8 mouse cellular contexts compared by ENCODE assay signal in the genomic region with DNA sequence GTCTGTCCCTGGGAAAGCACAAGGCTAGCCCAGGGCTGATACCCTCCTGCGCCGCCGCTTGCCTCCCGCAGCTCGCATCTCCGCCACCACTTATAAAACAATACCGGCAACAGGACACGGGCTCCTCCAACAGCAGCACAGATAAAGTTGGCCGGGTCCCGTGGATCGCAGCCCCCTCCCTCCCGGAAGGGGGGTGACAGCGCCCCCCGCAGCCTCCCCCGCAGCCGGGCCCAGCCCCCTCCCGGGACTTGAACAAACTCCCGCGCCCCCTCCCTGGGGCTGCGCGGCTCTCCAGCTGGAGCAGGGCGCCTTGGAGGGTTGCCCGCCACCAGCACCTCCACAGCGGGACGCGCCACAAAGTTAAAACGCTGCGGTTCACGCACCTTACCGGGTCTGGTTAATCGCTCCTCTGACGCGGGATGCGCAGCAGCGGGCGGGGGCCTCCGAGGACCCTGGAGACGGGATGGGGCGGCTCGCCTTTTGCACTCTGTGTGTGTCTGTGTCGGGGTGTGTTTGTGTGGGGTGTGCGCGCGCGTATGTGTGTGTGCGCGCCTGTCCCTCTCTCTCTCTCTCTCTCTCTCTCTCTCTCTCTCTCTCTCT. TPM values are rescaled to one million over a fixed set of nuclear protein-coding genes. Genes with fewer than 3 reads are reported as not detected.
A peak's percentile ranks its signal among the peaks of the same experiment; 100 is the strongest.
DNase-seq lines count a peak whose midpoint lies in the region; ATAC-seq and TF ChIP-seq lines count a peak whose summit lies in the region.

A gene (minus strand): TSS at position 547 of the 600 bp plus-strand sequence.

- TF ChIP-seq EP300 in liver, postnatal 0 days (IDR thresholded peaks at IDR 0.05; ENCODE audit: low read depth): no peak

- under 1% methylated on average over 37 of the region's 47 CpGs for WGBS in liver, postnatal 0 days (ENCODE audit: insufficient replicate concordance)
- under 1% methylated on average over 40 of the region's 47 CpGs for WGBS in neural tube, embryonic 13.5 days

- H3K9me3 ChIP-seq in E14TG2a.4 (ENCODE audit: low read length): no peaks in the 10 kb centered on the region
- no peaks in the 10 kb centered on the region for H3K9me3 ChIP-seq in liver, postnatal 0 days (ENCODE audit: low read length)
- no peaks in the 10 kb centered on the region for H3K9me3 ChIP-seq in neural tube, embryonic 13.5 days

- intact Hi-C loops in heart, postnatal 36 days (cut with DNase I): loop anchor here (2.0 to 10.0 kb wide), 3 partner anchors 29 to 137 kb away; no protein-coding TSS in a partner anchor

- peak; percentile 53 for ATAC-seq in liver, postnatal 0 days
- ATAC-seq in neural tube, embryonic 13.5 days (ENCODE audit: low read depth): peak; percentile 87

- DNase-seq in brain, embryonic 14.5 days (ENCODE audit: low read depth): peak; percentile 80
- peak; percentile 27 for DNase-seq in forelimb bud, embryonic 11.5 days (ENCODE audit: low read depth, low spot score)
- peak; percentile 59 to 75 for DNase-seq in heart, postnatal 36 days
- DNase-seq in layer of hippocampus, adult 2 months (ENCODE audit: low spot score in 2 of 2): peak; percentile 27 to 31
- DNase-seq in liver, postnatal 0 days: peak; percentile 57
- peak; percentile 14 for DNase-seq in testis, postnatal 14 days (ENCODE audit: low spot score)

- H3K36me3 ChIP-seq in E14TG2a.4 (ENCODE audit: insufficient read depth, low read length): no peaks in the 10 kb centered on the region
- H3K36me3 ChIP-seq in liver, postnatal 0 days (replicated peaks; ENCODE audit: insufficient read depth, low read length): no peaks in the 10 kb centered on the region
- no peaks in the 10 kb centered on the region for H3K36me3 ChIP-seq in neural tube, embryonic 13.5 days

- no peak for TF ChIP-seq POLR2A in brain, embryonic 14.5 days (IDR thresholded peaks at IDR 0.05; ENCODE audit: borderline replicate concordance, extremely low read depth, insufficient read depth, insufficient read length, poor library complexity, severe bottlenecking)

- peaks cover 22% of the 10 kb centered on the region for H3K4me1 ChIP-seq in E14TG2a.4 (replicated peaks; ENCODE audit: low read depth, low read length)
- no peaks in the 10 kb centered on the region; the same call in none of the 2 replicates for H3K4me1 ChIP-seq in liver, postnatal 0 days (ENCODE audit: insufficient read depth)
- peaks cover 28% of the 10 kb centered on the region for H3K4me1 ChIP-seq in neural tube, embryonic 13.5 days (replicated peaks)

- H3K4me2 ChIP-seq in liver, postnatal 0 days (ENCODE audit: low read depth, low read length): peak within 1 kb of the TSS; percentile 91
- peak within 1 kb of the TSS; percentile 93 for H3K4me2 ChIP-seq in neural tube, embryonic 13.5 days

- peak within 1 kb of the TSS; percentile 73 for H3K9ac ChIP-seq in liver, postnatal 0 days (replicated peaks)
- peak within 1 kb of the TSS; percentile 90 for H3K9ac ChIP-seq in neural tube, embryonic 13.5 days

- peaks cover 65% of the 10 kb centered on the region for H3K27me3 ChIP-seq in E14TG2a.4 (ENCODE audit: insufficient read depth, low read length)
- peaks cover 10% of the 10 kb centered on the region; the same call in 1 of the 2 replicates for H3K27me3 ChIP-seq in liver, postnatal 0 days (ENCODE audit: insufficient read depth, low read length)
- H3K27me3 ChIP-seq in neural tube, embryonic 13.5 days: peaks cover 19% of the 10 kb centered on the region

- TF ChIP-seq CTCF in E14TG2a.4 (conservative IDR thresholded peaks at IDR 0.05; ENCODE audit: low read length): no peak
- no peak for TF ChIP-seq CTCF in brain, embryonic 14.5 days (IDR thresholded peaks at IDR 0.05; ENCODE audit: borderline replicate concordance, extremely low read depth, insufficient read depth, insufficient read length)
- no peak for TF ChIP-seq CTCF in layer of hippocampus, adult 2 months (conservative IDR thresholded peaks at IDR 0.05)
- TF ChIP-seq CTCF in liver, postnatal 0 days (IDR thresholded peaks at IDR 0.05; ENCODE audit: low read depth): no peak

- peak within 1 kb of the TSS; percentile 78 for H3K4me3 ChIP-seq in E14TG2a.4 (replicated peaks; ENCODE audit: low read length)
- H3K4me3 ChIP-seq in layer of hippocampus, adult 2 months: peak within 1 kb of the TSS; percentile 75
- peak within 1 kb of the TSS; percentile 76 for H3K4me3 ChIP-seq in liver, postnatal 0 days (ENCODE audit: low read depth, low read length)
- peak within 1 kb of the TSS; percentile 63 for H3K4me3 ChIP-seq in neural tube, embryonic 13.5 days

- H3K27ac ChIP-seq in layer of hippocampus, adult 2 months: peak within 1 kb of the TSS; percentile 67; the same call in 1 of the 2 replicates
- H3K27ac ChIP-seq in liver, postnatal 0 days (ENCODE audit: low read depth): peak within 1 kb of the TSS; percentile 90
- H3K27ac ChIP-seq in neural tube, embryonic 13.5 days (replicated peaks): peak within 1 kb of the TSS; percentile 81

RNA-seq across cellular contexts. Expression of the gene that starts here (rescaled TPM):
- polyA plus RNA-seq in brain, embryonic 14.5 days (2012; rRNA removed): 30.3 and 40.8 TPM in 2 replicates
- total RNA-seq in heart, postnatal 36 days (2021): 1 to 10 TPM; 3.3 to 4.9 TPM
- total RNA-seq in layer of hippocampus, adult 2 months (2021): 10 to 100 TPM; 36.8 to 42.0 TPM
- polyA plus RNA-seq in liver, postnatal 0 days (2015; fragmentation: Nextera tagmentation; extraction: Ambion mirVana): 5.0 and 7.5 TPM in 2 replicates
- polyA plus RNA-seq in neural tube, embryonic 13.5 days (2015; fragmentation: Nextera tagmentation; extraction: Ambion mirVana): 24.8 and 33.7 TPM in 2 replicates

Comparison
In these comparisons a context has a peak if more than half of its experiments do, and no peak if none do; other contexts are left out.
1. Peak in every context shown above with its lines: DNase-seq, ATAC-seq, H3K4me3 ChIP-seq and H3K27ac ChIP-seq.
2. RNA of the gene that starts here (total RNA-seq): 36.8 to 42.0 TPM in layer of hippocampus, adult 2 months; 3.3 to 4.9 TPM in heart, postnatal 36 days; every median in the first group is over 4 times any median in the second.
3. DNase-seq: peak in every context shown above with its lines; median percentile 80 in brain, embryonic 14.5 days; 67 in heart, postnatal 36 days; 57 in liver, postnatal 0 days; 29 in layer of hippocampus, adult 2 months; 27 in forelimb bud, embryonic 11.5 days; 14 in testis, postnatal 14 days.